Mouse (Mus musculus): ENCODE measurements around the gene Gm20843.
"Not testable (repeated sequence)": the region's sequence is repeated elsewhere in the genome, so short reads cannot be mapped to it uniquely, and the experiment has no call there.

The Gm20843 gene

DNA sequence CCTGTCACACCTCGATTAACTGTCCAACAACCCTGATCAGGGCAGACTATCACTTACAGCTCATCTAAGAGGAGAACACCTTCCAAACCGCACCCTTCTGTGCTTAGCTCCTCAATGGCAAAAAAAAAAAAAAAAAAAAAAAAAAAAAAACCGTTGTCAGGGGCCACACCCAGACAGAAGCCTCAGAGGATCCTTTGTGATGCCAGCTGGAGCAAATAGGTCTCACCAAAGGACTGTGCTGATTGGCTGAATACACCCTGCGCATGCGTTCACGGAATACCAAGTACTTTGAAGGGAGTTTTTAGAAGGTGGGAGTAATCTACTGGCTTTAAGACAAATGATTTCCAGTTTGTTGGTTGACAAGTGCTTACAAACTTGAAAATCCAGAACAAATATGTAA, at the start of gene Gm20843:
TSS of gene Gm20843 (minus strand) at position 101 of the 400 bp plus-strand sequence.
- not testable (repeated sequence) for DNase-seq

Measured in thymus, postnatal 36 days (tissue).